Mouse (Mus musculus): ENCODE data around the gene Ran.

The Ran gene

DNA sequence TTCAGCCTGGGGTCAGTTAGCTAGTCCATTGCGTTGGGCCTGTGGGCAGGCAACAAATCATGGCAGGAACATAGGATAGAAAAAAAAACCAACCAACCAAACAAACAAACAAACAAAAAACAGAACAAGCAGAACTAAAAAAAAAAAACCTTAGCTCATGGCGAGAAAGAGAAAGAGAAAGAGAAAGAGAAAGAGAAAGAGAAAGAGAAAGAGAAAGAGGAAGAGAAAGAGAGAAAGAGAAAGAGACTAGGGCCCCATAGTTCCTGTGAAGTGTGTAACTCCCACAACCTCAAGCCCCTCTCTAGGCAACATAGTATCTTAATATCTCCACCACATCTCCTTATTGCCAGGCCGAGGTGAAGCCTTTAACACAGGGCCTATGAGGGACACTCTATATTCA, 3.5 kb upstream of the Ran start:
- DNase-seq = no peak

DNA sequence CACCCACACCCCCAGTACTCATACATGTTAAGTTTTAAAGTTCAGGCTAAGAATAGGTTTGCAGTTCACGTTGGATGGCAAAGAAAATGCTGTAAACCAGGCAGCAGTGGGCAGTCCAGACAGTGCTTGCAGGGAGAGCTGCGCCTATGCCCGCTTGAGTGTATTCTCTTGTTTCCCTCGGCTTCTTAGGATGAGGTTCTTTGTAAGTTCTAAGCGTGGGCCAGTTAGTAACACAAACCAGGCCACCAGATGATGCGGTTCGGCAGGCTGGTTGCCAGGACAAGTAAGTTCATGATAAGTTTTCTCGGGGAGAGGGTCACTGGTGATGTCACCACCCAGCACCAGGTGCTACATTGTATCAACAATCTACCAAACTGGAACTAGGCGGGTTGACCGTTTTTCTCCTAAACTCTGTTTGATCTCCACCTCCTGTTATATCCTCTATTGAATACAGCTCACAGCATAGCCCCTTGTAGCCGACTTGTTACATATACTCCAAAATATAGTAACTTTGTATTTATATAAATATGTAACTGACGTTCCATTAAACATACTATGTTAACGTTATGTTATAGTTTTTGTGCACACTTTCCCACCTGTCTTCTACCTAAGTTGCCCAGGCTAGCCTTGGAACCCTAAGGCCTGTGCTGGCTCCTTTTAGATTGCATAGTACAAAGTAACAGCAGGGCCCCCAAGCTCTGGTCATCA, 933 bp upstream of the Ran start:
- peak; percentile 21 to 22 for DNase-seq

GRCm38 (mm10) chr5:129020300-129020668, 415 bp downstream of the Ran start:
- no peak for DNase-seq

GRCm38 (mm10) chr5:129020731-129021130, 862 bp downstream of the Ran start:
- no peak for DNase-seq

DNA sequence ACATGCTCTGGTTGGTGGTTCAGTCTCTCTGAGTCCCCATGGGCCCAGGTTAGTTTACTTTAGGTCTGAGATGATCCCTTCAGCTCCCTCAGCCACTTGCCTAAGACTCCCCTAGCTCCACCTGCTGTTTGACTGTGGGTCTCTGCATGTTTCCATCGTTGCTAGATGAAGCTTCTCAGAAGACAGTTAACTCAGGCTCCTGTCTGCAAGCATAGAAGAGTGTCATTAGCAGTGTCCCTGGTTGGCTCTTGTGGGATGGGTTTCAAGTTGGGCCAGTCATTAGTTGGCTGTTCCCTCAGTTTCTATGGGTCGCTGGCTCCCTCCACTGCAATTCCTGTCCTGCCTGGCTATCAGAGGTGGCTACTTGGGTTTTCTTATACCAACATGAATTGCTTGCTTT, 5.2 kb downstream of the Ran start:
- DNase-seq = no peak

DNA sequence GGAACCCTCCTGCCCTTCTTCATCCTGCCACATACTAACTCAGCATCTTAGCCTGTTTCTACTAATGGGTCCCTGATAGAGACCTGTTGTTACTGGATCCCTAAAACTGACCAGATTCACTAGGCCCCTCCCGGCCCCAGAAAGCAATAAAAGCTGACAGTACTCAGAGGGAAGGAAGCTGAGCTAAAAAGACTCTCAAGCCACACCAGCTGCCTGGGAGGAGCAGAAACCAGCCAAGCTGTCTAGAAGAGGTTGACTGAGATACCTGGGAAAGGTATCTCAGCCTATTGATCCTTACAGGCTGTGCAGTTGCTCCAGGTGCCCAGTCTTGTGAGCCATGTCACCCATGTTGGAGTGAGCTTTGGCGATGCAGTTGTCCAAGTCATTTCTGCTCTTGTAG, 5.9 kb downstream of the Ran start:
- no peak for DNase-seq

DNA sequence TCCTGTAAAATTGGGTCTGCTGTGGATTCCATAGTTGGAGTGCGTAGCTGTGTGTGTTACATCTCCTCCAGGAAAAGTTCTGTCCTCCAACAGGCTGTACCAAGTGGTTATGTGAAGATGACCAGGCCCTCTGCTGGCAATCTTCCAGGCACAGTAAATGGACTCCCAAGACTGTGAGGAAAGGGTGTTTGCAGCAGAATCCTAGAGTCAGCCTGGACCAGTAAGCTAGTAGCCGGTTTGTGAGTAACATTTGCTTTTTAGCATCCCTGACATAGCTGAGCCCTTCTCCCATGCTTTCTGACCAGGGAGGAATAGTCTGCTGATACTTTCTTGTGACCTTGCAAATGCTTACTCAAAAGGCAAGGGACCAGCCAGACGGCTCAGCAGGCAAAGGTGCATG, 6.3 kb downstream of the Ran start:
- no peak for DNase-seq

DNA sequence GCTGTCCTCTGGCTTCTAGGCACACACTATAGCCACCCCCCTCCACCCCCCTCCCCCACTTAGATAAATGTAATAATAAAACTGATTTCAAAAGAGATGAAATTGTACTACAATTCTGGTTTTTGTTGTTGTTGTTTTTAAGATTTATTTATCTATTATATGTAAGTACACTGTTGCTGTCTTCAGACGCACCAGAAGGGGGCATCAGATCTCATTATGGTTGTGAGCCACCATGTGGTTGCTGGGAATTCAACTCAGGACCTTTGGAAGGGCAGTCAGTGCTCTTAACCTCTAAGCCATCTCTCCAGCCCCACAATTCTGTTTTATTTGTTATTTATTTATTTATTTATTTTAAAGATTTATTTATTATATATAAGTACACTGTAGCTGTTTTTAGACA, 6.8 kb downstream of the Ran start:
- DNase-seq = no peak

DNA sequence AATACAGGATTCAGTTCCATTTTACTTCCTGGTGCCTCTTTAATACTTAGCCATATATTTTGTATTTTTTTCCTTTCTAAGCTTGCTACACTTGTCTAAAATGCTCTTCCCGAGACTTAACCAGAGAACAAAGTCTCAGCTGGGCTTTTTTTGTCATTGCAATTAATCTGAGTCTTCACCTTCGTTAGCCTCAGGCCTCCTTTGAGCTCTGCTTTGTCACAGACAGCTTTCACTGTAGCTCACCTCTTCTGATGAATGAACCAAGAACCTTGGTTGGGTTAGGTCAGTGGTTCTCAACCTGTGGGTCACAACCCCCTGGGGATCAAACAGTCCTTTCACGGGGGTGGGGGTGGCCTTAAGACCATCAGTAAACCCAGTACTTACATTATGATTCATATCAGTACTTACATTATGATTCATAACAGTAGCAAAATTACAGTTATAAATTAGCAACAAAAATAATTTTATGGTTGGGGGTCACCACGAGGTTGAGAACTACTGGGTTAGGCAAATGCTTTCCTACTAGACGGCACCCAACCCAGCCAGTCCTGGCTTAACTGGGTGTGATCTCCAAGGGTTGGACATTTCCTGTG, 9.4 kb downstream of the Ran start:
- no peak for DNase-seq

- DNase-seq = no peak
These were observed 16.8 kb downstream of the Ran start for GRCm38 (mm10) chr5:129036678-129037077.

GRCm38 (mm10) chr5:129037739-129038138, 17.9 kb downstream of the Ran start:
- no peak for DNase-seq

- no peak for DNase-seq
These were observed 26.0 kb downstream of the Ran start for GRCm38 (mm10) chr5:129045641-129046580.

DNA sequence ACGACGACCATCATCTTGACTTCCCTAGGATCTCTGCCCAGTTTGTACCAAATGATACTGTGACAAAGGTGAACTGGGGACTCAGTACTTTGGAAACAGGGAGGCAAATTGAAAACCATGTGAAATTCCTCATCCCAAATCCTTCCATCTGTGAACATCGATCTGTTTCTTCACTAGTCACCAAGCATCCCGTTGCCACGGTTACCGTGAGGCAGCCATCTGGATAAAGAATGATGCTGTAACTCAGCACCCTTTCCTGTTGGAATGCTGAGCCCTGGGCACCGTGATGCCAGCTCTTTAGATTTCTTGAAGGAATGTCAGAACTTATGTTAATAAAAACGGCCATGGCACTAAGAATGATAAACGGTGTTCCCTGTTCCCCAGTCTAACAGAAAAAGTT, 29.5 kb downstream of the Ran start:
- DNase-seq = no peak

- DNase-seq = no peak
These were observed 32.0 kb downstream of the Ran start for GRCm38 (mm10) chr5:129051910-129052309.

GRCm38 (mm10) chr5:129052636-129053355, 32.9 kb downstream of the Ran start:
- DNase-seq = no peak

DNA sequence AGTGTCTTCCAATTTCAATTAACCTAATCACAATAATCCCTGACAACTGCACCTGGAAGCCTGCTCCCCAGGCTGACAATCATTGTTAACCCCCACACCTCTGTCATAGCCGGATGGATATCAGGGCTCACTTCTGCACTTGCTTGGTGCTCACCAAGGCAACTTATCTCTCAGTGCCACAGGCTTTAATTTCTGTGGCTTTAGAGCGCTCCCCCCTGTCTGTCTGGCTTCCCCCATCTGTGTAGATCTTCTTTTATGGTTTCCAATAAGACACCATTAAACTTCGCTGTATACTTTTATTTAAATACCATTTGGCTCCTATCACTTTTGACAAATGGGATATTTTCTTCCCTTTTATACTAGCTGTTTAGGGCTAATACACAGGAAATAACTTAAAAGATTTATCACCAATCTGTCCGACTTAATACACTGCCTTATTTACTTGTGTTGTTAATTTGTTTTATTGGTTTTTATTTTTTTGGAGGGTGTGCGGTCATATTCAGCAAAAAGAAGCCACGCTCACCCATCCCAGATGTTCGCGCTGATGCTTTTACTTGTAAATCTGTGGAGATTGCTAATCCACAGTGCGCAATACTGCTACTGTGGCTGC, 34.9 kb downstream of the Ran start:
- no peak for DNase-seq

GRCm38 (mm10) chr5:129059116-129059515, 39.2 kb downstream of the Ran start:
- DNase-seq = no peak

DNA sequence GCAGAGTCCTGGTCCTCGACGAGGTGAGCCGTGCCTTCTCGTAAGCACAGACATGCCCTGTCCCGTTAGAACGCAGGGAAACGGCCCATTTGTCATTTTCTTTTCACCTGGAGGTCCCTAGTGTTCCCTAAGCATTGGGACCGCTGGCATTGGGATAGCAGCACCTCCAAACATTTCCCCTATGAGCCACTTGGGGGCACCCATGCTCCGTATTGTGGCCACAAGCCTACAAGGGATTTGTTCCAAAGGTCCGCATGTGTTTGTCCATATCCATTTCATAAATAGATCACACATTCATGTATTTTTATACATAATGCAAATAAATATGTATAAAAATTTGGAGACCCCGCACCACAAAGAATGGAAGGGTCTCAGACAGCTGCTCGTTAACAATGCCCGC, 41.7 kb downstream of the Ran start:
- DNase-seq = peak; percentile 65 to 72

GRCm38 (mm10) chr5:129063037-129063791, 43.3 kb downstream of the Ran start:
- peak; percentile 80 to 84 for DNase-seq

DNA sequence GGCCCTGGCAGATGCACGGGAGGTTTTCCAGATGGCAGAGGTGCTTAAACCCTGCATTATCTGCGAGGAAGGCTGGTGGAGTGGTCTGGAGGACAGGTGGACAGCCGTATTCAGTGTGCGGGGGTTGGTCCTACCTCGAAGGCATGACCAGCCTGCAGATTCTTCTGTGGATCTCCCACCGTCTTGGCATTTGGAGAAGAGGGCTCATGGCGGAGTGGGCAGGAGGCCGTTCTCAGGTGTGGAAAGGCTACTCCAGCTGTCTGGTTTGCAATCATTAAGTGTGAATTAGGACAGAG, 43.9 kb downstream of the Ran start:
- peak in 1 of 2 experiments; percentile 2 for DNase-seq

DNA sequence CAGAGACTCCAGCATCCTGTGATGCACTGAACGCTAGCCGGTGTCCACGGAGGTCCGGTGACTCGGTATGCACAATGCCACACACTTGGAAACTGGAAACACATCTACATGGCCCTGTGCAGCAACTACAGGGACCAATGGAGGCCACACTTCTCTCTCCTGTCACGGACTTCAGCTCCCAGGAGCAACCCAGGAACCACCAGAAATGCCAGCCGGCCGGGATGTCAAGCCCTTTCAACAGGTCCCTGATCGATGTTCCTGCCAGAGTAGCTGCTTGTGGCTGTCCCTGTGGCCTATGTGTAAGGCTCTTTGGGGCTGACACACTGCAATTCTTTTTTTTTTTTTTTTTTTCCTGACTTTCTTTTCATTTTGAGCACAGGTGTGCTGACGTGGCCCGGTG, 44.3 kb downstream of the Ran start:
- DNase-seq = no peak

DNA sequence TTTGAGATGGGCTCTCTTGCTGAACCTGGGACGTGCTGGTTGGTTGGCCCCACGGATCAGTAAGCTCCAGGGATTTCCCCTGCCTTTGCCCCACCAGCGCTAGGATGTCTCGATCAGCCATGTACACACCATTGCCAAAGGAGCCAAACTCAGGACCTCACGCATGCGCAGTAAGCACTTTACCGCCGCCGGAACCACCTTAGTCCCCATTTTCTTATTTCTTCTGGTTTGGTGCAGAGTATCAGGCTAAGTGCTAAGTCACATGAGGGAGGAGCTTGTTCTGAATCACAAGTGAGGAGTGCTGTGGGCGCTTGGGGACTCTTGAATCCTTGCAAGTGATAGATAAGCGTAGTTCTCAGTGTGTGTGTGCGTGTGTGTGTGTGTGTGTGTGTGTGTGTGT, 45.4 kb downstream of the Ran start:
- DNase-seq = no peak
